Mouse (Mus musculus) kidney, postnatal 10 days (tissue): ENCODE results near the gene Hmgb2.
A peak's percentile ranks its signal among the peaks of the same experiment; 100 is the strongest.
"Not testable (repeated sequence)": the region's sequence is repeated elsewhere in the genome, so short reads cannot be mapped to it uniquely, and the experiment has no call there.

Source experiments
- DNase-seq: peaks from one replicate; pipeline ENCODE4 v3.0.0; 2021; ENCODE audit warnings: mixed read lengths

Gene Hmgb2

DNA sequence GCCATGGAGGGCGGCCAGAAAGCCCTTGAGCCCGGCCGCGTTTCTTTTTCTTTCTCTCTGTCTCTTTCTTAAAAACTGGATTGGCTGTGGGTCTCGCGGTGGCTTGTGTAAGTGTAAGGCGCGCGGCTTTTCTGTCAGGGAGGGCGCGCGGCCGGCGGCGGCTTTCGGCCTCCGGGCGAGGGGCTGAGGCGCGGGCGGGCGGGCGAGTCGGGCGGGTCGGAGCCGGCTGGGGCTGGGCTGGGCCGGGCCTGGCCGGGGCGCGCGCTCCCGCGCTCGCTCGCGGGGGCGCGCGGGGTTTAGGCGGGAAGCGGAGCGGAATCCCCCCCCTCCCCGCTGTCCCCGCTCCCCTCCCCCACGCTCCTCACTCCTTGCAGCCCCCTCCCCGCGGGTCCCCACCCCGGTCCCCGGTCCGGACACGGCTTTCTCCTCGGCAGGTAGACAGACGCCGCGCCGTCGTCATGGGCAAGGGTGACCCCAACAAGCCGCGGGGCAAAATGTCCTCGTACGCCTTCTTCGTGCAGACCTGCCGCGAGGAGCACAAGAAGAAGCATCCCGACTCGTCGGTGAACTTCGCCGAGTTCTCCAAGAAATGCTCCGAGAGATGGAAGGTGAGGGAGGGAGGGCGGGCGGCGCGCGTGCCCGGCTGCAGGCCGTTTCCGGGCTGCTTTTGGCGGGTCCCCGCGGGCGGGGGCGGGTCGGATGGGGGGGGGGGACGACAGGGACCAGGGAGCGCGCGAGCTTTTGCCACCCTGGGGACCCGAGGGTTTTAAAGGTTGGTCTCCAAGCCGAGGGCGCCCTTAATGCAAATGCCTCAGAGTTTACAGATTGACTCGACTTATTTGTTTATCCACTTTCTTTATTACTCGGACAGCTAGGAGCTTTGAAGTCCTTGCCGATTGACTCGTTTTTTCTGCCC lies 692 bp downstream of the Hmgb2 start:
- peak; percentile 72 for DNase-seq

DNA sequence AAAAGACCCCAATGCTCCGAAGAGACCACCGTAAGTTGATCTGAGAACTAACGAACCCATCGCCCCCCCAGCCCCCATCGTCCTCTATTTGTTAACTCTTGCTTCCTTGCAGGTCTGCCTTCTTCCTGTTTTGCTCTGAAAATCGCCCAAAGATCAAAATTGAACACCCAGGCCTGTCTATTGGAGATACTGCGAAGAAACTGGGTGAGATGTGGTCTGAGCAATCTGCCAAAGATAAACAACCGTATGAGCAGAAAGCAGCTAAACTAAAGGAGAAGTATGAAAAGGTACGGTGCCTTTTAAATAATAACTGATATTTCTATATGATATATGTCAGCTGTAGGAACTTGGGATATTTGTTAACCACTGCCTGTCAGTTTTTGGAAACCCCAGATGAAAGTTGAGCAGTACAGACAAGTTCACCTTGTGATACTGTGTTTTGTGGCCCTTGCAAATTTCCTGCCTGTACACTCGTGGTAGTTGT lies 1.5 kb downstream of the Hmgb2 start:
- DNase-seq: not testable (repeated sequence)

DNA sequence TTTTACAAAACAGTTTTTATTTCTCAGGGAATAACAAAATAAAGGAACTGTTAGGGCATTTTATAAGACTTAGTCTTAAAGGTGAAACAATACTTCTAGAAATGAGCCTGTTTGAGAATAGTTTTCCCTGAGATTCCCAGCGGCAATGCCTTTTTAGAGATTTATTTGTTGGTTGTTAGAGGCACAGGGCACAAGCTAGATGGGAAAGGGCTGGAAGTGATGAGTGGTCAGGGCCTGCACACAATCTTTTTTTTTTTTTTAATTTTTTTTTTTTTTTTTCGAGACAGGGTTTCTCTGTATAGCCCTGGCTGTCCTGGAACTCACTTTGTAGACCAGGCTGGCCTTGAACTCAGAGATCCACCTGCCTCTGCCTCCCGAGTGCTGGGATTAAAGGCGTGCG lies 5.0 kb downstream of the Hmgb2 start:
- DNase-seq: not testable (repeated sequence)

DNA sequence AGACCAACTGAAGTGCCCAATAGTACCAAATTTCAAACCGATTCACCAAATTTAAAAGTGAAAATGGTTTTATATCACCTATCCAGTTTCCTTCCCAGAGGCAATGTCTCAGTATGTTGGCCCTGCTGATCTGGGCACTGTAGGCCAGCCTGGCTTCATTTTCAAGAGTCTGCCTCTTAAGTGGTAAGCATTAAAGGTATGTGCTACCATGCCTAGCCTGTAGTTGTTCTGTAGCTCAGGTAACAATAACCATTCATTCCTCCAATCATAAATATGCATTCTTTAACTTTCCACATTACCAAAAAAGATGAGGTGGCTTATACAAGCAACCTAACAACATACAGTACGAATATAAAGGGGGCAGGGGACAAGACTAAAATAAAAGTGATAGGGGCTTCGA lies 6.0 kb downstream of the Hmgb2 start:
- no peak for DNase-seq

DNA sequence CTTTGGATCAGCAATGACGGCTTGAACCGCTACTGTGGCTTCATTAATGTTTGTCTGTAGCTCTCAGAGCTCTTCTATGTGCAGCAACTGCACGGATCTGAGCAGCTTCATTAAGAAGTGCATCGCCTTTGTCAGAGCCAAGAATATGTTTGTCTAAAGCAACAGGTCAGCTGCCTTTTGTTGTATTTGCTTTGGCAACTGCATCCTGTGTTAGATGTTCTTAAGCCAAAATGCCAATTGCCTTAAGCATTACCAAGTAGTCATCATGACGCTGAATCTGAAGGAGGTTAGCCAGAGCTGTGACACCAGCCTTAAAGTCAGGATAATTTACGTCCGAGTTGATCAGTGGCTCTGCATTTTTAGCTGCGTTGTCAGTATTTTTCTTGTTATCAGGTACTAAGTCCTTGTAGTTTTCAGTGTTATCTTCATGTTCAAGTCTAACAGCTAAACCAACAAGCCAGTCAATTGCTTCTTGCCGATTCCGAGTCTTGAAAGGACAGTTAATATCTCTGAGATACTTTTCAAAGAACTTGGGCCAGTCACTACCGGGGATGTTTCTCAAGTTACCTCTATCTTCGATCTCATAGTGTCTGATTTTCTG lies 8.6 kb downstream of the Hmgb2 start:
- no peak for DNase-seq

DNA sequence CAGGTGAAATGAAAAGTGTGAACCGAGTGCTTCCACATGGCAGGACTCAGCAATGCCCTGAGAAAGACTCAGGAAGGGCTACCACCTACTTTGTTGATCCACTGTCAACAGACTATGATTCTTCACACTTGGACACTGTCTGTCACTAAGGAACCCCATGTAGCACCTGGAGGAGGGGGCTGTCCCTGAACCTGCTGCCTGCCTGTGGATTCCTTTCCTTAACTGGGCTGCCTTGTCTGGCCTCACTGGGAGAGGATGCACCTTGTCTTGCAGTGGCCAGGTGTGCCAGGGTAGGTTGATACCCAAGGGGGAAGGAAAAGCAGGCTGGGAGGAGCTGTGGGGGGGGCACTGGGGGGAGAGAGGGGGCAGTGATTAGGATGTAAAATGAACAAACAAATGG lies 16.3 kb downstream of the Hmgb2 start:
- no peak for DNase-seq

DNA sequence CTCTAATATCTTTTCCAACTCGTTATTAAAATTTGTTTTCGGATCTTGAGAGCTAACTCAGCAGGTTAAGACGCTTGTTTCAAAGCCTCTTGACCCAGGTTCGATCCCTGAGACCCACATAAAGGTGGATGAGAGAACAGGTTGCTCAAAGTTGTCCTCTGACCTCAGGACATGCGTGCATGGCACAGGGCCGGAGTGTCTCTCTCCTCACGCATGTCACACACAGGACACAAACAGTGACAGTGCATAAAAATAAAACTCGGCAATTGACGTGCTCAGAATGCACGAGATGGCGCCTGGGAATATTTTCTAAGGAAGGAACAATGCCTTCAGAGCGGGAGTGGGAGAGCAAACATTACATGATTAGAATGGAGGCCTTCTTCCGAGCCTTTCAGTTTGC lies 18.5 kb downstream of the Hmgb2 start:
- DNase-seq: no peak

DNA sequence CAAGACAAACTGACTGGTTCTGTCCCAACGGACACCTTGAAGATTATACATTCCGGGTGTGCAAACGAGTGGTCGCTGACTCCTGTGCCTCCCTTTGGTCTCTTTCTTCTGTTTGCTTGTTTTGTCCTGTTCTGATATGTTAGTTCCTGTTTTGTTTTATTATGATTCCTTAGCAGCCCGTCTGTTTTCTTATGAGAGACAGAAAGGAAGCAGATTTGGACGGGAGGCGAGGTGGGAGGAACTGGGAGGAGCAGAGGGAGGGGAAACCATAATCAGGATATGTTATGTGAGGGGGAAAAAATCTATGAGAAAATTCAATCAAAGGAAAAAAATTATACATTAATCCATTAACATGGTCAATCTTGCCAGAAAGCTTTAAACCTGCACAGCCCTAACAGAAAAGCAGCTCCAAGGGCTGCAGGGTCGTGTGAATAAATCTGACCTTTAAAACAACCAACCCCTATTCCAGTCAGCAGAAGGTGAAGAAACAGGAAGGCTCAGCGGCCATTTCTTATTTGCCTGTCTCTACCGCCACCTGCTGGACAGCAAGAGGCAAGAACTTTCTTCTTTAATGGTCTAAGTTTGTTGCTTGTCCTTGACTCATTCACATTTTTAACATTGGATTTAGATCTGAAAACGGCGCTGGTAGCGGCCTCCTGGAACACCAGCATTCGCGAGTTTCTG lies 19.1 kb downstream of the Hmgb2 start:
- peak; percentile 91 for DNase-seq

DNA sequence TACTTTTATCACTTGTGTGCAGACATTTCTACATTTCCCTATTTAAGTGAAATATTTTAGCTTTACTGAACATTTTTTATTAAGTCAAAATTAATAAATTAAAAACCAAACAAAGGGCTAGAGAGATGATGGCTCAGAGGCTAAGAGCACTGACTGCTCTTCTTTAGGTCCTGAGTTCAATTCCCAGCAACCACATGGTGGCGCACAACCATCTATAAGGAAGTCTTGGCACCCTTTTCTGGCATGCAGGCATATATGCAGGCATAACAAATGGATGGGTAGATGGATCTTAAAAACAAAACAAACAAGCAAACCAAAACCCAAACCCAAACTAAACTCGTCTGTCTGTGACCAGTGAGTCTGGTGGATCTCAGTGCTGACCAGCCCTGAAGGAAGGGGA lies 20.5 kb downstream of the Hmgb2 start:
- DNase-seq: no peak

DNA sequence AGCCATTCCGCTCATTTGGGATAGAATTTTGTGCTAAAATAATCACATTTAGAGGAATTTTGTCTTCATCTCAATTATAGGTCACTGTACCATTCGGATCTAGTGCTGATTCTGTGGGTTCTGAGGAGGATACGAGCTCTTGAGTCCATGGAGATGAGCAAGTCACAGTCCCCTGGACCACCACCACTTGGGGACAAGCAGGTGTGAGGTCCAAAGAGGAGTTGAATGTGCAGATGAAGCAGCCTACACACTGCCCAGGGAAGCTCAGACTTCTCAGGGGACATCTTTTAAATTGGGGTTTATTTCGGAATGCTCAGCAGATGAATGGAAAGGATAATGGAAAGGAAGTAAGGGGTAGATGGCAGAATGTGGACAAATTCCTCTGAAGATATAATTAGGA lies 21.4 kb downstream of the Hmgb2 start:
- DNase-seq: no peak

DNA sequence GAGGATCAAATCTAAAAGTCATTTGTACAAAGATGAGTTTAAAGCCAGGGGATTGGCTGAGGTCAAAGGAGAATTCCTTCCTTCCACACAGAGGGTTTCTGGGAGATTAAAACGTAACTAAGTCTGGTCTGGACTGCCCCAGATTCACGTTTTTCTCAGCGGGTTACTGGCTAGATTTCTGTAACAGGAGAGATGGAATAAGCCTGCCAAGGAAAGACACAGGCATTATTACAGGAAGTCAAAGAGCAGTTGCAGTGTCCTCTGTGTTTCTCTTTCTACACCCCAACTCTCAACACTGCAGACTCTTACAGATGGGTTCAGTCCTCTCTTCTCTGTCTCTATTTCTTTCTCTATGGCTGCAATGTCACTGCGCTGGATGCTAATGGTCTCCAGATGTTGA lies 22.8 kb downstream of the Hmgb2 start:
- no peak for DNase-seq

DNA sequence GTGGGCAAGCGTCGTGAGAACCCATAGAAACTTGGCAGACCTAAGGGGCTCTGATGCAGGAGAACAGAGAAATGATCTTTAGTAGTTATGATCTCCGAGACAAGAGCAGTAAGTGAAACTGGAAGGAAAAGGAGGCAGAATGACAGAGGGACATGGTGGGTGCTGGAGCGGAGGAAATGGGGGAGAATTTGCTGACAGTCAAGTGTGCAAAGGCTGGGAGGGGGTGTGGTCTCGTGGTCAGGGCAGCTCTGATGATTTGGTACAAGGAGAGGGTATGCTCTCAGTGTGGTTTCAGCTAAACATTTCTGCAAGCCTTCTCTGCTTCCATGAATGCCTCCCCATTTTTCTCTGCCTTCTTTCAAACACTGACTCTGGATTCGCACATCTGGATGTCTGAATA lies 24.5 kb downstream of the Hmgb2 start:
- no peak for DNase-seq

DNA sequence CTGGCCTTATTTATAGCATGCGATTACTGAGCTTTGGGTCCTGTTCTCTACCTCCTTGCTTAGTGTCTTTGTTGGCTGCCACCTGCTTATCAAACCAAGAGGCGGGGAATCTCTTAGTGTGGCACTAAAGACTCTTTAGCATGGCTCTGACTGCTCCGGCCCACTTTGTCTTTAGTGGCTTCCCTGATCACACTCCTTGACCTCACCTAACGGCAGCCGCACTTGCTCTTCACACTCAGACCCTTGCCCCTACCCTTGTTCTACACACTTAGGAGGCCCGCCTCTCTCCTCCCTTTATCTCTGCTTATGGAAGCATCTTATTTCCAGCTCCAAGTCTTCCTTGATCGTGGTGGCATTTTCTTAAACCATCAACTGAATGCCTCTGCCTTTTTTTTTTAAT lies 26.9 kb downstream of the Hmgb2 start:
- no peak for DNase-seq

DNA sequence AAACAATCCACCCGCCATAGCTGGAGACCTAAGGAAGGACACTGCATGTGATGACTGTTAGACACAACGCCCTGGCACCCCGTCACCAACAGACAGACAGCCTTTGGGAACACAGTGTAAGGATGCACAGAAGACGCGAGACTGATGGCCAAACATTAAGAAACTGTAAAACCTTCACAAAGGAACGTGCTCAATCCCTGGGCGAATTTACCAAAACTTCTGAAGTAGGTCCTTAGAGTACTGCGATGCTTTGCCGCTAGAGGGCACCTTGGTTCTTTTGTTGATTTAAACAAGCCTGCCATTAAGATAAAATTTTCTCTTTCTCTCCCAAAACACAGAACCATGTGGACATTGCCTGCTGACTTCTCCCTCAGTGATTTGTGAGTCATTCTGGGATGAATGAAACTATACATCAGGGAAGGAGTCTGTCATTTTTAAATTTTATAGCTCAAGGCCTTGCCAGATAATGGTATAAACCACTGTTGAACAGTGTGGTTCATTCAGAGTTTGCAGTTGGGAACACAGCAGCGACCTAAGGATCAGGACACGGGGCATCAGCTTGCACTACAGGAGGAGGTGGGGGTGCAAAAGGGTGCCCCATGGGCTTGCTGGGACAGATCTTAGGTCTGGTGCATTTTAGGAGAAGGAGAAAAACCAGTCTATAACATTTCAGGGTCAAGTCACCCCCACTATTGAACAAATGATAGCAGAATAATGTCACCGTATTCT lies 28.6 kb downstream of the Hmgb2 start:
- peak; percentile 87 for DNase-seq

DNA sequence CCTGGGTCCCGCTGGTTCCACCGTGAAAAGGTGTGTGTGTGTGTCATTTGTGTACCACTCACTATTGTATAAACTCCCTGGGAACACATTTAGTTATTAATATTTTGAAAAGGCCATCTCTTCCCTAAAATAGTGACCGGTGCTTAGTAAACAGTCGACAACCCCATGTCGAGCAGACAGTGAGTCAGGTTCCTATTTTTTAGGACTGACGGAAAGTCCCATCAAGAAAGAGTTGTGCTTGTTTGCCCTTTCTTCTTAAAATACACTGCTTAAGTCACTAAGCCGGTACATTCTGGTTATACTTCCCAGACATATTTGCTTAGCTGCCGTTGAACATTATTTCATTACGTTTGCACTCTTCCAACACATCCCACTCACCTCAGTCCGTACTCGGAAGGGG lies 29.2 kb downstream of the Hmgb2 start:
- DNase-seq: no peak

DNA sequence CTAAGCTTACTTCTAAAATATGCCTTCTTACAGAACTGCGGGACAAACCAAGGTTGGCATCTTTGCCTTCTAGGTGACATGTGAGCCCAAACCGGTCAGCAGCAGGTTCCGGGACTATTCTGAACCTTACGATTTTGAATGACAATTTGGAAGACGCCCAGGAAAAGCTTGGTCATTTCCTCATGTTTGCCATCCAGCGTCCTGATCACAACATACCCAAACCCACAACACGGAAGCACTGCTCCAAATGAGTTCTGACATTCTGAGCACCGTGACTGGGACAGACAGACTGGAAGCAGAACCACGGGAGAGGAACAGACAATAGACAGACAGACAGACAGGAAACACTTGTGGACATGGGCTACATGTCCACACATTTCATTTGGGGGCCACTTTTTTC lies 29.7 kb downstream of the Hmgb2 start:
- DNase-seq: no peak

DNA sequence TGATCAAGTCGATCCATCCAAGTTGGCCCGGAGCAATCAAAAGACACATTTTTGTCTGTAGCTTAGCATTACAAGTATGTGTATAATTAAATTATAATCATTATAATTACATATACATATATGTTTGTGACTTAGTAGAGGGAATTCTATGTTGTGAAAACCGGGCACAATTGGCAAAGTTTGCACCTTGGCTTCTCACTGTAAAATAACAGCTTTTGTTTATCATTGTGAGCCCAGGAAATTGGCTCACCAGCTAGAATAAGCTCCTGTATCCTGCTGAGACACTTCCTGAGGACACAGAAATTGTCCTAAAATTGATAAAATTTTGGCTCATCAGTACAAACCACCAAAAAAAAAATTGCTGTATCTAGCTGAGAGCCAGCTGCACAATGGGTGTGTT lies 34.7 kb downstream of the Hmgb2 start:
- DNase-seq: no peak

DNA sequence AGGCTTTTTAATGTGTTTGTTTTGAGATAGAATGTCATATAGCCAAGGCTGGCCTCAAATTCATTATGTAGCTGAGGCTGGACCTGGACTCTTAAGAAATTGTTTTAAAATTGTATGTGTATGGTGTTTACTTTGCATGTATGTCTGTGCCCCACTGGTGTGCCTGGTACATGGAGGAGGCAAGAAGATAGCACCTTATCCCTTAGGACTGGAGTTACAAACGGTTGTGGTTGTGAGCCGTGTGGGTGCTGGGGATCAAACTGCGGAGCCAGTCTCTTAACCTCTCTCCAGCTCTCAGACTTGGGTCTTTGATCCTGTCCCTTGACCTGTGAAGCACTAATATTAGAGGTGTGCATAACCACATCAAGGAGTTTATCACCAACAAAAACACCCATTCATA lies 35.1 kb downstream of the Hmgb2 start:
- no peak for DNase-seq

DNA sequence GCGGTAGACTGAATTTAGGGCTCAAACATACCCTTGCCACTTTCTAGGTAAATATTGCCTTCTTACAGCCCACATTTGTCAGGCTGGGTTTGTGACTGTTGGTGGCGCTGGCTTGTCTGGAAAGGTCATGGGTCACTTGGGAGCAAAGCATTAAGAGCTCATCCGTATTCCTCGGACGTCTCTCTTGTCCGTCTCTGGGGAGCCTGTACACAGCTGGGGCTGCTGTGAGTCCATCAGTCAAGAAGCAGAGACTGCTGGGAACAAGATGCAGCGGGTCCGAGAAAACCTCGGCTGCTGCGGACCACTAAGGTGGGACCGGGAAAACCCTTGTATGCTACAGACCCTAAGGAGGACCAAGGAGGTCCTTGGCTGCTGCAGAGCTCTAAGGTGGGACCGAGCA lies 35.9 kb downstream of the Hmgb2 start:
- no peak for DNase-seq

DNA sequence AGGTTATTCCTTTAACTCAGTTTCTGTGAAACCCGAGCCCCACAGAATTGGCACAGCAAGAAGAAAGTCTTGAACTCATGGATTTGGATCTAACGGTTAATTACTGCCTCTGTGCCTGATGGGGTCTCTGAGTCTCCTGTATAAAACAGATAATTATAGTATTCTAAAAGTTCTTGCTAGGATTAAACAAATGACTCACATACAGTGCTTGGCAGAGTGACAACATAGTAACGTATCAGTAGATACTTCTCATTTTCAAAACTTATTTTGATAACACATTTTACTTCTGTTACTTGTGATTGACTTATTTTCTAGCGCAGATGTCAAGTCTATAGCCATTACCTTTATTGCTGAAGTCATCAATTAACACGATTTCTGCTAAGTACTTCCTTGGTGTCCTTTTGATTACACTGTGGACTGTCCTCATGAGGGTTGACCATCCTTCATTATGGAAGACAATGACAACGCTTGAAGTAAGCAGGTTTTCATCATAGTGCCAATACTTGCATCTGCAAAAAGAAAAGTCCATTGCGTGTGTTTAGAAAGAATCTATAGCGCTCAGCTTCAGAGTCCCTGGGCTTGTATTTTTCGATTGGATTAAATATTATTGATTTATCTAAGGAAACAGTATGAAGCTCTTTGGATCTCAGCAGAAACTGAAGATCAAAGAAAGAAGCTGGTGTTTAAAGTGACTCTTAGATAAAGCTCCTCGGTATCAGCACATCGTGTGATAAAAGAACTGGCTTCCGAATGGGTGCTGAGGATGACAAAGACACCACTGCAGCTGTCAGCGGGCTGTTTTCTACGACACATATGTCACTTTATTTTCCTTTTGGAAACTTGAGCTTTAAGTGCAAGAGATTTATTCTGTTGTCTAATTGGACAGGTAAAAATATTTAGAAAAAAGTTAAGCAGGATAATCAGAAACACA lies 40.7 kb downstream of the Hmgb2 start:
- DNase-seq: no peak

DNA sequence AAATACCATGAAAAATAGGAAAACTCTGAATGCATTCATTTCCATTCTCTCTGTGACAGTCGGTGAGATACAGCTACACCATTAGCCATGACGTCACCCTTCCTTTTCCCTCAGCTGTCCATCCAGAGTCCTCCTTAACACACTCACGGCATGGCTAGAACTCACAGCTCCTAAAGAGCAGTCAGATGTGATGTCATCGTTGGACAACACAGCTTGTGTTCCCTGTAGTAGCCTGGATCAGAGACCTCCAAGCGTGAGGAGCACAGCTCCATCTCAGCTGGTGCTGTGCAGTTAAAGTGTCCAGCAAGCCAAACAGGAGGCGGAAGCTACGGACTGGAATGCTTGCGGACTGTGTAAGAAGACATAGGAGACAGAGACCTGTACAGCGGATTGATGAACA lies 49.2 kb downstream of the Hmgb2 start:
- DNase-seq: no peak

DNA sequence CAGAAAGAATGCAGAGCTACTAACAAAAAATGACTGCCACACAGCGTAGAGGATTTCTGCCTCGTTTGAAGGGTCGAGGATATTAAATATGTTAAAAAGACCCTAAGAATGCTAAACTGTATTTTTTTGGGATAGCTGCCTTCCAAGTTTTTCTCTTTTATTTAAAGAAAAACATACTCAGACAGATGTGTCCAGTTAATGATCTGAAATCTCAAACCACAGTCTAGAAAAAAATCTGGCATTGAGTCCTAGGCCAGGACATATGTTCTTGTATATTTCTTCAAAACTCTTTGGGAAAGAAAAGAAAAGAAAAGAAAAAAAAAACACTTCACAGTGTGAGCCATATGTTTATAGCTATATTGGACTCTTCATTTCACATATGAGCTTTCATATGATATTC lies 51.0 kb downstream of the Hmgb2 start:
- DNase-seq: no peak
